19 mouse cellular contexts compared by ENCODE assay signal in the genomic region with DNA sequence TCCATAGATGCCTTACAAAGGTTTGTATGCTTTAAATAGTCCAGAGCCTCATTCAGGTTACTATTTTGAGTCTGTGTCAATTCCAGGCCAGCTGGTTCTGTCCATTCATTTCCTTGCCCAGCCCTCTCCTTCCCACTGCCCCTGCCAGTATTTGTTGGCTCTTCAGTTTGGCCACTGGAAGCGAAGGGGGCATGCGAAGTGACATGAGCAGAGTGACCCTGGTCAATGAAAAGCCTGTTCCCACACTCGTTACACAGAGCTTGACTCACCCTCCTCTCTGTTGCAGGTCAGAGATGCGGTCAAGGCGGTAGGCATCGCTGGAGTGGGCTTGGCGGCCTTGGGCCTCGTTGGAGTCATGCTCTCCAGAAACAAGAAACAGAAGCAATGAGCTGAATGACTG. TPM values are rescaled to one million over a fixed set of nuclear protein-coding genes. Genes with fewer than 3 reads are reported as not detected.
DNase-seq lines count a peak whose midpoint lies in the region; ATAC-seq and TF ChIP-seq lines count a peak whose summit lies in the region.
"Had no signal": no experiment of that assay in that cellular context is flagged by ENCODE, and none has a peak within 500 bp of the region (broad histone marks: within the 10 kb centered on the region; RNA-seq: fewer than 3 reads in every experiment).

No protein-coding gene starts in this region.

- H3K4me2 ChIP-seq in heart, embryonic 12.5 days = no peak overlapping the region
- H3K4me2 ChIP-seq: embryonic facial prominence, embryonic 12.5 days; midbrain, embryonic 12.5 days had no signal

- intact Hi-C loops in gastrocnemius, adult 2 months (cut with DNase I) = no loop called here

- H3K36me3 ChIP-seq in megakaryocyte, embryonic 14.5 days (replicated peaks; ENCODE audit: low read length) = peaks cover 96% of the 10 kb centered on the region
- peaks cover 29% of the 10 kb centered on the region for H3K36me3 ChIP-seq in heart, embryonic 12.5 days
- H3K36me3 ChIP-seq: midbrain, embryonic 12.5 days had no signal

- TF ChIP-seq CTCF in gastrocnemius, adult 2 months (IDR thresholded peaks at IDR 0.05) = no peak

- H3K9me3 ChIP-seq in megakaryocyte, embryonic 14.5 days = peaks cover 31% of the 10 kb centered on the region
- H3K9me3 ChIP-seq in heart, embryonic 12.5 days (replicated peaks) = peaks cover 8% of the 10 kb centered on the region
- H3K9me3 ChIP-seq: embryonic facial prominence, embryonic 12.5 days; midbrain, embryonic 12.5 days had no signal

- H3K4me1 ChIP-seq in megakaryocyte, embryonic 14.5 days = peaks cover 47% of the 10 kb centered on the region
- H3K4me1 ChIP-seq in heart, embryonic 12.5 days (replicated peaks) = peaks cover 33% of the 10 kb centered on the region
- H3K4me1 ChIP-seq: embryonic facial prominence, embryonic 12.5 days; midbrain, embryonic 12.5 days had no signal

- no peaks in the 10 kb centered on the region for H3K27me3 ChIP-seq in megakaryocyte, embryonic 14.5 days (replicated peaks)
- H3K27me3 ChIP-seq in heart, embryonic 12.5 days (replicated peaks) = no peaks in the 10 kb centered on the region
- H3K27me3 ChIP-seq: embryonic facial prominence, embryonic 12.5 days; midbrain, embryonic 12.5 days had no signal

- WGBS in heart, embryonic 12.5 days = 73% methylated on average over 8 of the region's 8 CpGs

- H3K4me3 ChIP-seq in gastrocnemius, adult 2 months = no peak overlapping the region
- peak overlapping the region; percentile 42 for H3K4me3 ChIP-seq in megakaryocyte, embryonic 14.5 days (replicated peaks)
- H3K4me3 ChIP-seq in heart, embryonic 12.5 days = no peak overlapping the region
- H3K4me3 ChIP-seq: embryonic facial prominence, embryonic 12.5 days; midbrain, embryonic 12.5 days had no signal

- no peak for ATAC-seq in megakaryocyte, adult 5-6 weeks (ENCODE audit: poor library complexity, severe bottlenecking)
- no peak for ATAC-seq in heart, embryonic 12.5 days (ENCODE audit: insufficient number of reproducible peaks, low FRiP score)
- ATAC-seq in megakaryocyte-erythroid progenitor cell, adult 5-6 weeks (replicated peaks; ENCODE audit: low FRiP score, low TSS enrichment, poor library complexity, severe bottlenecking) = no peak

- peak; percentile 53 for DNase-seq in gastrocnemius, adult 2 months
- no peak for DNase-seq in gastrocnemius, postnatal 10 days
- DNase-seq in skeletal muscle tissue, adult 2 months (ENCODE audit: low read depth, low spot score) = peak; percentile 52
- no peak for DNase-seq in spleen, postnatal 4 days (ENCODE audit: low spot score in 2 of 2)
- DNase-seq: B cell, adult 2 months; cerebellum, postnatal 36 days; right cerebral cortex, postnatal 25 days had no signal

- H3K27ac ChIP-seq in gastrocnemius, adult 2 months = peak overlapping the region; percentile 75
- peak overlapping the region; percentile 42 for H3K27ac ChIP-seq in heart, embryonic 12.5 days (ENCODE audit: poor library complexity, severe bottlenecking)
- H3K27ac ChIP-seq: embryonic facial prominence, embryonic 12.5 days; midbrain, embryonic 12.5 days had no signal

- no peak overlapping the region for H3K9ac ChIP-seq in heart, embryonic 12.5 days
- H3K9ac ChIP-seq: embryonic facial prominence, embryonic 12.5 days; midbrain, embryonic 12.5 days had no signal

RNA-seq across cellular contexts. Expression of gene Lgals12, which starts 21.7 kb away (rescaled TPM):
- under 1 TPM; 0.13 to 0.20 TPM for total RNA-seq in gastrocnemius, adult 2 months (2021)
- total RNA-seq in gastrocnemius, postnatal 10 days (2021) = 1 to 10 TPM in 1 of 2 experiments, under 1 TPM in 1; 0.90 to 1.2 TPM
- not detected in 2 replicates for polyA plus RNA-seq in megakaryocyte, embryonic 14.5 days (2012; ENCODE audit: insufficient read depth, low replicate concordance)
- total RNA-seq in megakaryocyte, adult 5-6 weeks (2015) = not detected in 2 replicates
- not detected in 2 replicates for total RNA-seq in megakaryocyte, adult 5-6 weeks (2017)
- 0.06 and 0.23 TPM in 2 replicates for polyA plus RNA-seq in heart, embryonic 12.5 days (2016; fragmentation: Nextera tagmentation; extraction: Ambion mirVana)
- total RNA-seq in megakaryocyte-erythroid progenitor cell, adult 5-6 weeks (2014; fragmentation: Nextera tagmentation) = not detected in 2 replicates
- total RNA-seq in megakaryocyte-erythroid progenitor cell, adult 5-6 weeks (2017) = not detected in 2 replicates
- total RNA-seq: hematopoietic stem cell, adult 5-6 weeks had no signal

RNA-seq across cellular contexts. Expression of gene Hrasls5, which starts 27.1 kb away (rescaled TPM):
- total RNA-seq in gastrocnemius, adult 2 months (2021) = not detected
- total RNA-seq in gastrocnemius, postnatal 10 days (2021) = not detected
- 0.26 TPM in 1 of 2 replicates, not detected in the other for polyA plus RNA-seq in megakaryocyte, embryonic 14.5 days (2012; ENCODE audit: insufficient read depth, low replicate concordance)
- not detected in 2 replicates for total RNA-seq in megakaryocyte, adult 5-6 weeks (2015)
- not detected in 2 replicates for total RNA-seq in megakaryocyte, adult 5-6 weeks (2017)
- polyA plus RNA-seq in heart, embryonic 12.5 days (2016; fragmentation: Nextera tagmentation; extraction: Ambion mirVana) = not detected in 2 replicates
- total RNA-seq in megakaryocyte-erythroid progenitor cell, adult 5-6 weeks (2014; fragmentation: Nextera tagmentation) = not detected in 2 replicates
- not detected in 2 replicates for total RNA-seq in megakaryocyte-erythroid progenitor cell, adult 5-6 weeks (2017)
- total RNA-seq: hematopoietic stem cell, adult 5-6 weeks had no signal
- polyA plus RNA-seq: embryonic facial prominence, embryonic 12.5 days; intestine, embryonic 14.5 days; kidney, embryonic 16.5 days; limb, embryonic 14.5 days; liver, embryonic 16.5 days; midbrain, embryonic 12.5 days; urinary bladder, adult 2 months had no signal

RNA-seq across cellular contexts. Expression of gene Pla2g16, which starts 28.0 kb away (rescaled TPM):
- 100 to 1,000 TPM in 1 of 2 experiments, 10 to 100 TPM in 1; 94.3 to 127 TPM for total RNA-seq in gastrocnemius, adult 2 months (2021)
- total RNA-seq in gastrocnemius, postnatal 10 days (2021) = 10 to 100 TPM; 61.0 to 61.6 TPM
- polyA plus RNA-seq in megakaryocyte, embryonic 14.5 days (2012; ENCODE audit: insufficient read depth, low replicate concordance) = 2.8 and 11.1 TPM in 2 replicates
- total RNA-seq in megakaryocyte, adult 5-6 weeks (2015) = 4.7 and 4.9 TPM in 2 replicates
- 4.8 and 5.1 TPM in 2 replicates for total RNA-seq in megakaryocyte, adult 5-6 weeks (2017)
- 51.8 and 53.1 TPM in 2 replicates for polyA plus RNA-seq in heart, embryonic 12.5 days (2016; fragmentation: Nextera tagmentation; extraction: Ambion mirVana)
- total RNA-seq in megakaryocyte-erythroid progenitor cell, adult 5-6 weeks (2014; fragmentation: Nextera tagmentation) = 29.6 and 32.5 TPM in 2 replicates
- total RNA-seq in megakaryocyte-erythroid progenitor cell, adult 5-6 weeks (2017) = 25.6 and 37.9 TPM in 2 replicates

Comparison
In these comparisons a context has a peak if more than half of its experiments do, and no peak if none do; other contexts are left out.
1. DNase-seq: peak in gastrocnemius, adult 2 months (single experiment) and skeletal muscle tissue, adult 2 months (single experiment); none in gastrocnemius, postnatal 10 days (single experiment) and spleen, postnatal 4 days (0 of 2).
2. RNA of gene Pla2g16, which starts 28.0 kb away (total RNA-seq): 94.3 to 127 TPM in gastrocnemius, adult 2 months, 61.0 to 61.6 TPM in gastrocnemius, postnatal 10 days and 25.6 to 37.9 TPM in megakaryocyte-erythroid progenitor cell, adult 5-6 weeks; 4.7 to 5.1 TPM in megakaryocyte, adult 5-6 weeks; every median in the first group is over 4 times any median in the second.